Mouse (Mus musculus): ENCODE data around the gene Atp6v1e1.

Atp6v1e1 gene

GRCm38 (mm10) chr6:120771366-120771765 lies 51.2 kb downstream of the Atp6v1e1 start:
- no peak for DNase-seq (ENCODE audit: low spot score)

- DNase-seq (ENCODE audit: low spot score), result no peak
These were observed 52.6 kb downstream of the Atp6v1e1 start for GRCm38 (mm10) chr6:120769972-120770371.

- no peak for DNase-seq (ENCODE audit: low spot score)
These were observed 61.4 kb downstream of the Atp6v1e1 start for GRCm38 (mm10) chr6:120761151-120761550.

- no peak for DNase-seq (ENCODE audit: low spot score)
These were observed 76.2 kb downstream of the Atp6v1e1 start for GRCm38 (mm10) chr6:120746416-120746815.
